Mouse (Mus musculus): Measurements from ENCODE around the gene Tns1. TPM values are rescaled to one million over a fixed set of nuclear protein-coding genes. Genes with fewer than 3 reads are reported as not detected.

The Tns1 gene
- polyA plus RNA-seq, 1 experiment from 2014 or later = 121 TPM

- peaks cover 39% of the 10 kb centered on the region for H3K36me3 ChIP-seq
- H3K27ac ChIP-seq = peak overlapping the region; percentile 80
- no peaks in the 10 kb centered on the region for H3K27me3 ChIP-seq
- H3K4me3 ChIP-seq = no peak overlapping the region
- peak; percentile 79 for ATAC-seq (replicated peaks; ENCODE audit: insufficient number of reproducible peaks, insufficient read depth, low FRiP score, low read depth)
- H3K9ac ChIP-seq = no peak overlapping the region
- H3K4me2 ChIP-seq = 0 out of 2 replicates have a peak overlapping the region, but pooled peaks have one; percentile 11
- WGBS = 27% methylated on average over 5 of the region's 5 CpGs
- peaks cover 99% of the 10 kb centered on the region for H3K4me1 ChIP-seq (replicated peaks)
- no peaks in the 10 kb centered on the region for H3K9me3 ChIP-seq (replicated peaks)
These were observed 175.5 kb downstream of the Tns1 start for GRCm38 (mm10) chr1:73948757-73949156.

GRCm38 (mm10) chr1:73947525-73948304 lies 176.5 kb downstream of the Tns1 start:
- WGBS = 63% methylated on average over 15 of the region's 15 CpGs
- H3K9me3 ChIP-seq (replicated peaks) = no peaks in the 10 kb centered on the region
- H3K36me3 ChIP-seq = peaks cover 28% of the 10 kb centered on the region
- H3K4me1 ChIP-seq (replicated peaks) = peaks cover 99% of the 10 kb centered on the region
- ATAC-seq (replicated peaks; ENCODE audit: insufficient number of reproducible peaks, insufficient read depth, low FRiP score, low read depth) = no peak
- H3K4me2 ChIP-seq = no peak overlapping the region
- no peaks in the 10 kb centered on the region for H3K27me3 ChIP-seq
- peak overlapping the region; percentile 80 for H3K27ac ChIP-seq
- peak overlapping the region; percentile 22; the same call in 1 of the 2 replicates for H3K9ac ChIP-seq
- no peak overlapping the region for H3K4me3 ChIP-seq

- Histone ChIP-seq H3K27me3 (no peaks in the 10 kb centered on the region), H3K4me2 (no peak overlapping the region), H3K36me3 (peaks cover 20% of the 10 kb centered on the region), H3K4me3 (no peak overlapping the region), H3K27ac (peak overlapping the region; percentile 80; the same call in 1 of the 2 replicates), H3K9ac (no peak overlapping the region), H3K4me1 (replicated peaks) (peaks cover 99% of the 10 kb centered on the region), H3K9me3 (replicated peaks) (no peaks in the 10 kb centered on the region)
- no peak for ATAC-seq (replicated peaks; ENCODE audit: insufficient number of reproducible peaks, insufficient read depth, low FRiP score, low read depth)
- 73% methylated on average over 7 of the region's 7 CpGs for WGBS
These were observed 177.5 kb downstream of the Tns1 start for GRCm38 (mm10) chr1:73946701-73947100.

DNA sequence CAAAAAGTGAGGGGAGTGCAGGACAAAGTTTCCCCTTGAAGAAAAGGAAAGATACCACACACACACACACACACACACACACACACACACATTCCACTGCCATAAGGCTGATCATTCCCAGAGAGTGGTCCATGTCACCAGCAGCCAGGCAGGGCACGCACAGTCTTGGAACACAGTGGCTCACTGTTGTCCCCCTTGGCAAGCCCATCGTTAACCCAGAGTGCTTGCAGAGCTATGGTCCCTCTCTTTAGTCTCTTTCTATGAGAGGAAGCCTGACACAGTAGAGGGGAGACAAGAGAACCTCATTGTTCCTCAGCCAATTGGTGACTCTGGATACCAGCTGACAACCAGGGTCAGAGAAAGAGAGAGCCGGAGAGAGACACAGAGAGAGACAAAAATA lies 179.9 kb downstream of the Tns1 start:
- Histone ChIP-seq H3K36me3 (peaks cover 22% of the 10 kb centered on the region), H3K9me3 (replicated peaks) (no peaks in the 10 kb centered on the region), H3K4me2 (no peak overlapping the region), H3K9ac (no peak overlapping the region), H3K27ac (peak overlapping the region; percentile 76), H3K4me3 (no peak overlapping the region), H3K27me3 (no peaks in the 10 kb centered on the region), H3K4me1 (replicated peaks) (peaks cover 92% of the 10 kb centered on the region)
- no peak for ATAC-seq (replicated peaks; ENCODE audit: insufficient number of reproducible peaks, insufficient read depth, low FRiP score, low read depth)
- 41% methylated on average over 3 of the region's 3 CpGs for WGBS

GRCm38 (mm10) chr1:73943667-73944289 lies 180.5 kb downstream of the Tns1 start:
- H3K36me3 ChIP-seq = peaks cover 24% of the 10 kb centered on the region
- H3K9ac ChIP-seq = no peak overlapping the region
- peaks cover 89% of the 10 kb centered on the region for H3K4me1 ChIP-seq (replicated peaks)
- no peaks in the 10 kb centered on the region for H3K27me3 ChIP-seq
- no peak overlapping the region for H3K4me3 ChIP-seq
- 49% methylated on average over 9 of the region's 9 CpGs for WGBS
- ATAC-seq (replicated peaks; ENCODE audit: insufficient number of reproducible peaks, insufficient read depth, low FRiP score, low read depth) = peak; percentile 41; the same call in 1 of the 2 replicates
- peak overlapping the region; percentile 76 for H3K27ac ChIP-seq
- no peak overlapping the region for H3K4me2 ChIP-seq
- no peaks in the 10 kb centered on the region for H3K9me3 ChIP-seq (replicated peaks)

DNA sequence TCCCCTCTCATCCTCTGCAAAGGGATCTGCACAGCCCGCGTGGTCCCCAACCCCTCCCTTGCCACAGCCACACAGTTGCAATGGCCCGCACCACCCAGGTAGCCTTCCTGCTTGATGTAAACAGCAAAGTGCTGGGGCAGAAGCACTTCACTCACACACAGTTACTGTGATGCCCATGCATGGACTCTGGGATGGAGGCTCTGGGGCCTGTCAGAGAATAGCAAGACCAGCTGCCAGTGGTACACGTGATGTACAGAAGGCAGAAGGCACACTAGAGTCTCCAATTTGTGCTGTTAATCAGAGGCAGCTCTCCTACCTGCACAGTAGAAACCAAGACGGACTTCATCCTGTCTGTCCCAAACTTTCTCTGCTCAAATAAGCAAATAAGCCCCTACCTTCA lies 181.0 kb downstream of the Tns1 start:
- Histone ChIP-seq H3K27ac (peak overlapping the region; percentile 76), H3K9ac (no peak overlapping the region), H3K4me1 (replicated peaks) (peaks cover 90% of the 10 kb centered on the region), H3K4me3 (no peak overlapping the region), H3K27me3 (no peaks in the 10 kb centered on the region), H3K9me3 (replicated peaks) (no peaks in the 10 kb centered on the region), H3K4me2 (no peak overlapping the region), H3K36me3 (peaks cover 24% of the 10 kb centered on the region)
- WGBS = 86% methylated on average over 5 of the region's 5 CpGs
- no peak for ATAC-seq (replicated peaks; ENCODE audit: insufficient number of reproducible peaks, insufficient read depth, low FRiP score, low read depth)

DNA sequence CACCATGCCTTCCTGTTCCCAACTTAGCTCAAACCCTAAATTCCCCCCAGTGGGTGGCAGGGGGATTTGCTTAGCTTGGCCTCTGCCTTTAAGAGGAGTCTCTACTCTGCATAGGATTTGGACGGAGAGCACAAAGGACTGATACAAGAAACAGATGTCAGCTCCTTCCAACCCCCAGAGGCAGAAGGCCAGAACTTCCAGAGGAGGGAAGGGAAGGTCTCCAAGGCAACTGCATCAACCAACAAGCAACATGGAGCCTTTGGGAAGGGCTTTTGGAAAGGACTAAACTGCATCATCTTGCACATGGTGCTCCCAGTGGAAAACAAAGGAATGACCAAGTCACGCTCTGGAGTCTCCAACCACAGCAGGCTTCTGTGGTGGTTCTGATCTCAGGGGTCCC lies 182.0 kb downstream of the Tns1 start:
- peak; percentile 27 for ATAC-seq (replicated peaks; ENCODE audit: insufficient number of reproducible peaks, insufficient read depth, low FRiP score, low read depth)
- Histone ChIP-seq H3K4me3 (no peak overlapping the region), H3K4me2 (no peak overlapping the region), H3K27me3 (no peaks in the 10 kb centered on the region), H3K27ac (peak overlapping the region; percentile 76), H3K4me1 (replicated peaks) (peaks cover 90% of the 10 kb centered on the region), H3K9ac (no peak overlapping the region), H3K36me3 (peaks cover 28% of the 10 kb centered on the region), H3K9me3 (replicated peaks) (no peaks in the 10 kb centered on the region)
- 42% methylated on average over 2 of the region's 2 CpGs for WGBS

DNA sequence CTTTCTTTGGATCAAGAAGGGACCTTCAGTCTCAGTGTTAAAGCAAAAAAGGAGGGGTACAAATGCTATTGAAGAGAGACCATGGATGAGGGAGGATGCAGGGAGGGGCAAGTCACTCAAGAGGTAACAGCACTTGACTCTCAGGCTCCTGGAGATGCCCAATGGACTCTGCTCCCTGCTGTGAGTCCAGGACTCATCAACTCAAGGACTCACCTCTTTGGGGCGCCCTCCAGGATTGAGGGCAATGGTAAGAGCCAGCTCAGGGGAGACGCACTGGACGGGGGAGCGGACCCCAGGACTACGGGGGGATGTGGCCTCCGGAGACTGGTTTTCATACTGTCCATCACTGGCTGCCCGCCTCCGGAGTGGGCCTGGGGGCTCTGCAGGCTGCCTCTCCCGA lies 182.6 kb downstream of the Tns1 start:
- H3K9ac ChIP-seq = no peak overlapping the region
- peak overlapping the region; percentile 38 for H3K27ac ChIP-seq
- H3K9me3 ChIP-seq (replicated peaks) = no peaks in the 10 kb centered on the region
- peaks cover 32% of the 10 kb centered on the region for H3K36me3 ChIP-seq
- H3K27me3 ChIP-seq = no peaks in the 10 kb centered on the region
- no peak overlapping the region for H3K4me3 ChIP-seq
- whole genome bisulfite sequencing = 82% methylated on average over 9 of the region's 9 CpGs
- peaks cover 90% of the 10 kb centered on the region for H3K4me1 ChIP-seq (replicated peaks)
- ATAC-seq (replicated peaks; ENCODE audit: insufficient number of reproducible peaks, insufficient read depth, low FRiP score, low read depth) = no peak
- no peak overlapping the region for H3K4me2 ChIP-seq

DNA sequence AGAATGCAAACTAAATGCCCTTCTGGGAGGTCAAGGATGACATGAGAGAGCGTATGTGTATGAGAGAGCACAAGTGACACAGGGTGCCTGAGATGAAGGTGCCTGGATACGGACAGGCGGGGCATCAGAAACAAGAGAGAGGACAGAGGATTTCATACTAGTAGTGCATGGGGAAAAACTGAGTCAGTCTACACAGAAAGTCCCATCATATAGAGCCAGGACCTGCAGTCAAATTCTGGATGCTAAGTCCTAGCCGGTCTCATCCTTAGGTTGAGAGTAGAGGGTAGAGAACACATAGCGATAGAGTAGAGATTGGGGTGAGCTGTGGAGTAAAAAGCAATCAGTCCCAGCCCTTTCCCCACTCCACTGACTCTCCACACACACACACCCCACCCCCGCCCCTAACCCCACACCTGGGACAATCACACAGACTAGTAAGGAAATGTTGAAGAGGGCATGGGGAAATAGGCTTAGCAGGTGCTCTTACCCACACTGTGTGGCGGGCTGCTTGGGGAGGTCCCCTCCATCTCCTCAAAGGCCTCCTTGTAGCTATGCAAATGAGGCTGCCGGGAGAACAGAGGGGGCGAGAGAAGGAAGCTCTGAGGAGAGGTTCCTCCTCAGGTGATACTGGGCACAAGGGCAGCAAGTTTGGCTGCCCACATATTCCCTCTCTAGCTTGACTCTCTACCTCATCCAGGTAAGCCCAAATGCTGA lies 183.6 kb downstream of the Tns1 start:
- WGBS = 79% methylated on average over 9 of the region's 9 CpGs
- Histone ChIP-seq H3K27ac (no peak overlapping the region), H3K27me3 (no peaks in the 10 kb centered on the region), H3K9ac (no peak overlapping the region), H3K4me1 (replicated peaks) (peaks cover 90% of the 10 kb centered on the region), H3K9me3 (replicated peaks) (no peaks in the 10 kb centered on the region), H3K4me3 (no peak overlapping the region), H3K4me2 (no peak overlapping the region), H3K36me3 (peaks cover 41% of the 10 kb centered on the region)
- no peak for ATAC-seq (replicated peaks; ENCODE audit: insufficient number of reproducible peaks, insufficient read depth, low FRiP score, low read depth)

- Histone ChIP-seq H3K27me3 (no peaks in the 10 kb centered on the region), H3K9ac (no peak overlapping the region), H3K4me1 (replicated peaks) (peaks cover 82% of the 10 kb centered on the region), H3K4me3 (no peak overlapping the region), H3K36me3 (peaks cover 55% of the 10 kb centered on the region), H3K9me3 (replicated peaks) (no peaks in the 10 kb centered on the region), H3K4me2 (no peak overlapping the region), H3K27ac (peak overlapping the region; percentile 32; the same call in 1 of the 2 replicates)
- ATAC-seq (replicated peaks; ENCODE audit: insufficient number of reproducible peaks, insufficient read depth, low FRiP score, low read depth) = no peak
- WGBS = 37% methylated on average over 10 of the region's 10 CpGs
These were observed 185.7 kb downstream of the Tns1 start for GRCm38 (mm10) chr1:73938597-73938996.

DNA sequence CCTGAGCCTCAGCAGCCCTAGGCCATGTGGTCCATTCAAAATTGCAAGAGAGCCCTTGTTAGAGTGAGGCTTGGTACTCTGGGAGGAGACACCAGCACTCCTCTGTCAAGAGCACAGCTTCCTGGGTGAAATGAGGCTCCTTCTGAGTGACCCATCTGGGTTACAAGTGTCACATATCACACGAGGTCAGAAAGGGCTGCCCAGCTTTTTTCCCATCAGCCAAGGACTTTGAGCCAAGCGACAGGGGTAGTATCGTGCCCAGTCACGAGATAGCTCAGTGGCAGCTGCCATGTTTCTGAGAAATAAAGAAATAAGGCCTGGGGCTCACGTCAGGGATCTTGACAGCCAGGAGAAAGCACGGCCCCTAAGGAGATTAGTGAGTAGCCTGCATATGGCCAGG lies 186.4 kb downstream of the Tns1 start:
- peaks cover 55% of the 10 kb centered on the region for H3K36me3 ChIP-seq
- H3K4me1 ChIP-seq (replicated peaks) = peaks cover 82% of the 10 kb centered on the region
- no peak overlapping the region for H3K9ac ChIP-seq

More for the DNA sequence above, 186.4 kb downstream of the Tns1 start:
- no peak for ATAC-seq (replicated peaks; ENCODE audit: insufficient number of reproducible peaks, insufficient read depth, low FRiP score, low read depth)
- H3K9me3 ChIP-seq (replicated peaks) = no peaks in the 10 kb centered on the region
- H3K4me2 ChIP-seq = no peak overlapping the region
- 62% methylated on average over 6 of the region's 6 CpGs for WGBS
- no peaks in the 10 kb centered on the region for H3K27me3 ChIP-seq
- no peak overlapping the region for H3K4me3 ChIP-seq
- H3K27ac ChIP-seq = no peak overlapping the region

All from heart, embryonic 15.5 days (tissue).